Mouse (Mus musculus): ENCODE measurements around the gene Tspo. TPM values are rescaled to one million over a fixed set of nuclear protein-coding genes. Genes with fewer than 3 reads are reported as not detected.

Tspo gene
- polyA plus RNA-seq, 1 experiment, result 584 TPM

GRCm38 (mm10) chr15:83567728-83568127 is 4.3 kb downstream of the Tspo start:
- 97% methylated on average over 3 of the region's 3 CpGs for WGBS
- no peak overlapping the region for H3K27ac ChIP-seq (ENCODE audit: control insufficient read depth, insufficient read depth, low read length)
- peaks cover 13% of the 10 kb centered on the region for H3K36me3 ChIP-seq (ENCODE audit: control insufficient read depth, insufficient read depth, low read length)
- DNase-seq, result no peak
- no peak overlapping the region for H3K4me3 ChIP-seq (ENCODE audit: control insufficient read depth, insufficient read depth, low read length)
- TF ChIP-seq POLR2A (IDR thresholded peaks at IDR 0.05; ENCODE audit: control insufficient read depth, extremely low read depth, insufficient read depth, low read length, poor library complexity), result no peak
- no peak for TF ChIP-seq CTCF (IDR thresholded peaks at IDR 0.05; ENCODE audit: borderline replicate concordance, control insufficient read depth, extremely low read depth, insufficient read depth, low read length, poor library complexity)
- H3K27me3 ChIP-seq (ENCODE audit: control insufficient read depth, insufficient read depth, low read length), result no peaks in the 10 kb centered on the region
- H3K4me1 ChIP-seq (replicated peaks; ENCODE audit: control insufficient read depth, insufficient read depth, low read length), result peaks cover 15% of the 10 kb centered on the region

- Histone ChIP-seq H3K27ac (ENCODE audit: control insufficient read depth, insufficient read depth, low read length) (no peak overlapping the region), H3K27me3 (ENCODE audit: control insufficient read depth, insufficient read depth, low read length) (no peaks in the 10 kb centered on the region), H3K4me3 (ENCODE audit: control insufficient read depth, insufficient read depth, low read length) (no peak overlapping the region), H3K4me1 (replicated peaks; ENCODE audit: control insufficient read depth, insufficient read depth, low read length) (peaks cover 15% of the 10 kb centered on the region), H3K36me3 (ENCODE audit: control insufficient read depth, insufficient read depth, low read length) (peaks cover 15% of the 10 kb centered on the region)
- WGBS, result 97% methylated on average over 5 of the region's 5 CpGs
- TF ChIP-seq CTCF (IDR thresholded peaks at IDR 0.05; ENCODE audit: borderline replicate concordance, control insufficient read depth, extremely low read depth, insufficient read depth, low read length, poor library complexity) (no peak), POLR2A (IDR thresholded peaks at IDR 0.05; ENCODE audit: control insufficient read depth, extremely low read depth, insufficient read depth, low read length, poor library complexity) (no peak)
- no peak for DNase-seq
These were observed 5.2 kb downstream of the Tspo start for GRCm38 (mm10) chr15:83568544-83568943.

- DNase-seq, result no peak
- Histone ChIP-seq H3K27me3 (ENCODE audit: control insufficient read depth, insufficient read depth, low read length) (no peaks in the 10 kb centered on the region), H3K27ac (ENCODE audit: control insufficient read depth, insufficient read depth, low read length) (no peak overlapping the region), H3K36me3 (ENCODE audit: control insufficient read depth, insufficient read depth, low read length) (peaks cover 25% of the 10 kb centered on the region), H3K4me3 (ENCODE audit: control insufficient read depth, insufficient read depth, low read length) (no peak overlapping the region), H3K4me1 (replicated peaks; ENCODE audit: control insufficient read depth, insufficient read depth, low read length) (peaks cover 8% of the 10 kb centered on the region)
- WGBS, result 67% methylated on average over 11 of the region's 11 CpGs
- TF ChIP-seq CTCF (IDR thresholded peaks at IDR 0.05; ENCODE audit: borderline replicate concordance, control insufficient read depth, extremely low read depth, insufficient read depth, low read length, poor library complexity), result no peak
- TF ChIP-seq POLR2A (IDR thresholded peaks at IDR 0.05; ENCODE audit: control insufficient read depth, extremely low read depth, insufficient read depth, low read length, poor library complexity), result no peak
These were observed 6.3 kb downstream of the Tspo start for GRCm38 (mm10) chr15:83569682-83570081.

GRCm38 (mm10) chr15:83570641-83571040 is 7.2 kb downstream of the Tspo start:
- 64% methylated on average over 2 of the region's 2 CpGs for WGBS
- peak; percentile 38 for DNase-seq
- no peak for TF ChIP-seq POLR2A (IDR thresholded peaks at IDR 0.05; ENCODE audit: control insufficient read depth, extremely low read depth, insufficient read depth, low read length, poor library complexity)
- no peak for TF ChIP-seq CTCF (IDR thresholded peaks at IDR 0.05; ENCODE audit: borderline replicate concordance, control insufficient read depth, extremely low read depth, insufficient read depth, low read length, poor library complexity)
- peaks cover 4% of the 10 kb centered on the region; the same call in 1 of the 2 replicates for H3K4me1 ChIP-seq (replicated peaks; ENCODE audit: control insufficient read depth, insufficient read depth, low read length)
- no peaks in the 10 kb centered on the region for H3K27me3 ChIP-seq (ENCODE audit: control insufficient read depth, insufficient read depth, low read length)
- H3K4me3 ChIP-seq (ENCODE audit: control insufficient read depth, insufficient read depth, low read length), result no peak overlapping the region
- no peak overlapping the region for H3K27ac ChIP-seq (ENCODE audit: control insufficient read depth, insufficient read depth, low read length)
- H3K36me3 ChIP-seq (ENCODE audit: control insufficient read depth, insufficient read depth, low read length), result peaks cover 34% of the 10 kb centered on the region

GRCm38 (mm10) chr15:83571636-83572035 is 8.2 kb downstream of the Tspo start:
- H3K27ac ChIP-seq (ENCODE audit: control insufficient read depth, insufficient read depth, low read length), result no peak overlapping the region
- TF ChIP-seq POLR2A (IDR thresholded peaks at IDR 0.05; ENCODE audit: control insufficient read depth, extremely low read depth, insufficient read depth, low read length, poor library complexity) (no peak), CTCF (IDR thresholded peaks at IDR 0.05; ENCODE audit: borderline replicate concordance, control insufficient read depth, extremely low read depth, insufficient read depth, low read length, poor library complexity) (no peak)
- H3K4me3 ChIP-seq (ENCODE audit: control insufficient read depth, insufficient read depth, low read length), result no peak overlapping the region
- H3K27me3 ChIP-seq (ENCODE audit: control insufficient read depth, insufficient read depth, low read length), result no peaks in the 10 kb centered on the region
- no peak for DNase-seq
- no peaks in the 10 kb centered on the region; the same call in 1 of the 2 replicates for H3K4me1 ChIP-seq (replicated peaks; ENCODE audit: control insufficient read depth, insufficient read depth, low read length)
- WGBS, result 93% methylated on average over 5 of the region's 5 CpGs
- peaks cover 43% of the 10 kb centered on the region for H3K36me3 ChIP-seq (ENCODE audit: control insufficient read depth, insufficient read depth, low read length)

GRCm38 (mm10) chr15:83572132-83572531 is 8.7 kb downstream of the Tspo start:
- H3K4me1 ChIP-seq (replicated peaks; ENCODE audit: control insufficient read depth, insufficient read depth, low read length), result peaks cover 2% of the 10 kb centered on the region; the same call in 1 of the 2 replicates
- H3K4me3 ChIP-seq (ENCODE audit: control insufficient read depth, insufficient read depth, low read length), result no peak overlapping the region
- peaks cover 48% of the 10 kb centered on the region for H3K36me3 ChIP-seq (ENCODE audit: control insufficient read depth, insufficient read depth, low read length)
- no peaks in the 10 kb centered on the region for H3K27me3 ChIP-seq (ENCODE audit: control insufficient read depth, insufficient read depth, low read length)
- TF ChIP-seq CTCF (IDR thresholded peaks at IDR 0.05; ENCODE audit: borderline replicate concordance, control insufficient read depth, extremely low read depth, insufficient read depth, low read length, poor library complexity), result no peak
- TF ChIP-seq POLR2A (IDR thresholded peaks at IDR 0.05; ENCODE audit: control insufficient read depth, extremely low read depth, insufficient read depth, low read length, poor library complexity), result no peak
- 97% methylated on average over 4 of the region's 4 CpGs for WGBS
- no peak for DNase-seq
- no peak overlapping the region for H3K27ac ChIP-seq (ENCODE audit: control insufficient read depth, insufficient read depth, low read length)

GRCm38 (mm10) chr15:83573606-83574005 is 10.2 kb downstream of the Tspo start:
- DNase-seq, result no peak
- Histone ChIP-seq H3K4me3 (ENCODE audit: control insufficient read depth, insufficient read depth, low read length) (no peak overlapping the region), H3K27ac (ENCODE audit: control insufficient read depth, insufficient read depth, low read length) (no peak overlapping the region), H3K4me1 (replicated peaks; ENCODE audit: control insufficient read depth, insufficient read depth, low read length) (peaks cover 10% of the 10 kb centered on the region), H3K27me3 (ENCODE audit: control insufficient read depth, insufficient read depth, low read length) (no peaks in the 10 kb centered on the region), H3K36me3 (ENCODE audit: control insufficient read depth, insufficient read depth, low read length) (peaks cover 59% of the 10 kb centered on the region)
- TF ChIP-seq POLR2A (IDR thresholded peaks at IDR 0.05; ENCODE audit: control insufficient read depth, extremely low read depth, insufficient read depth, low read length, poor library complexity) (no peak), CTCF (IDR thresholded peaks at IDR 0.05; ENCODE audit: borderline replicate concordance, control insufficient read depth, extremely low read depth, insufficient read depth, low read length, poor library complexity) (no peak)
- WGBS, result 98% methylated on average over 12 of the region's 12 CpGs
